Mouse (Mus musculus) spleen, postnatal 36 days (tissue): ENCODE measurements around the gene Tdrkh.

Experiments used
- DNase-seq, 2 experiments: peaks; one replicate each; pipeline ENCODE4 v3.0.0; 2022; ENCODE audit warnings: low spot score in 2 of 2, mixed read lengths in 1 of 2

Gene Tdrkh

DNA sequence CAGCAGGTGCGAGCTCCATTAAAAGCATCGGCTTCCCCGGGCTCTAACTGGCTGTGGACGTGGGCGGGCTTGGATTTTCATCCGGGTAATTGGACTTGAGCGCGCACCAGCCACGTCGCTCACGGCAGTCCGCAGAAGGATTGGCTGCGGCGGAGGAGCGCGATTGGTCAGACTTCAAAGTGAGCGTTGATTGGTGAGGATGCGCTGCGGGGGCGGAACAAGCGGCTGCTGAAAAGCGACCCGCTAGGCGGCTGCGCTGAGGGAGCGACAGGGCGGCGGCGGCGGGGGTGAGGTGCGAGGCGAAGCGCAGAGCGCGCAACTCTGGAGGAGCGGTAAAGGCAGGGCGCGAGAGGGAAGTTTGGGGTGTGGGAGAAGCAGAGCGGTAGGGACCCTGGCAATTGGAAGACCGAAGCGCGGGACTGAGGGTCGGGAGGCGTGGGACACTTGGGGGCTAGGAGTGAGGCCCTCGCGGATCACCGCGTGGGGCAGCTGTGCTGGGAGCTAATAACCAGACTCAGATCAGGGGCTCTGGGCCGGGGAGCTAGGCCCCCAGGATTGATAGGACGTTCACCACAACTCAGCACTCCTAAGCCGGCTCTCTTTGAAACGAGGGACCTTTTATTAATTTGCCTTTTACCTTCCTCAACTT, at the start of gene Tdrkh:
Tdrkh (plus strand) TSS at position 243 of the 649 bp plus-strand sequence.
- peak; percentile 90 for DNase-seq

DNA sequence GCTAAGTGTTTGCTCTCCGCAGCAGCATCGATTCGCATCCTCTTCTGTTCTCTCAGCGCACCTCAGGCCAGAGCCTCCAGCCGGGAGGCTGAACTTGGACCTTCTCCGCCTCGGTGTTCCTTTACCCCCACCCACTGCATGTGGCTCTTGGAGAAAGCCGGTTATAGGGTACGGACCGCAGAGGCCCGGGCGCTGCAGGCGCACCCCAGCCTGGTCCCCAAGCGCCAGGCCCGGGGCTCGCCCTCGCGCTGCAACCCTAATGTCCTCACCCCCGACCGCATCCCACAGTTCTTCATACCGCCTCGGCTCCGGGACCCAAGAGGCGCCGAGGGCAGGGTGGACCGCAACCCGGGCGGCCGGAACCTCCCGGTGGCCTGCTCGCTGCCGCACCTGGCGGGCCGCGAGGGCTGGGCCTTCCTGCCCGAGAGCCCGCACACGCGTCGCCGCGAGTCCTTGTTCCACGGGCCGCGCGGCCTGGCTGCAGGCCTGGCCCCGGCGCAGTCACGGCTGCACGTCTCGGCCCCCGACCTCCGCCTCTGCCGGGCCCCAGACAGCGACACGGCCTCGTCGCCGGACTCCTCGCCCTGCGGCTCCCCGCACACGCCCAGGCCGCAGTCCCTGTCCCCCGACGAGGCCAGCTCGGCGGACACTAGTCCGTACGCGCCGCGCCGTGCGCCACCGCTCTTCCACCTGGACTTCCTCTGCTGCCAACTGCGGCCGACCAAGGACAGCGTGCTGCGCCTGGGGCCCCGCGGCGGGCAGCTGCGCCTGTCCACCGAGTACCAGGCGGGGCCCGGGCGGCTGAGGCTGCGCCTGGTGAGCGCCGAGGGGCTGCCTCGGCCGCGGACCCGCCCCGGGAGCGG, 49.6 kb upstream of the Tdrkh start:
- no peak for DNase-seq

DNA sequence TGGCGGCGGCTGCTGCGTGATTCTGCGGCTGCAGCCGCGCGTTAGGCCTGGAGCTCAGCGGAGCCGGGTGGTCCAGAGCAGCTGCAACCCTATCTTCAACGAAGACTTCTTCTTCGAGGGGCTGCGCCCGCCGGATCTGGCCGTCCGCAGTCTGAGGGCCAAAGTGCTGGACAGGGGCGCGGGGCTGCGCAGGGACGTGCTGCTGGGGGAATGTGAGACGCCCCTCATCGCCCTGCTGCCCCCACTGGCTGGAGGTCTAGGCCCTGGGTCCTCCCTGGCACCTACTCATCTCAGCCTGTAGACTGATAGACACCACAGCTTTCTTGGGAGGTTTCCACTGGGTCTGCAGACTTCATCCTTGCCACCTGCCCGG, 48.9 kb upstream of the Tdrkh start:
- DNase-seq, result no peak

DNA sequence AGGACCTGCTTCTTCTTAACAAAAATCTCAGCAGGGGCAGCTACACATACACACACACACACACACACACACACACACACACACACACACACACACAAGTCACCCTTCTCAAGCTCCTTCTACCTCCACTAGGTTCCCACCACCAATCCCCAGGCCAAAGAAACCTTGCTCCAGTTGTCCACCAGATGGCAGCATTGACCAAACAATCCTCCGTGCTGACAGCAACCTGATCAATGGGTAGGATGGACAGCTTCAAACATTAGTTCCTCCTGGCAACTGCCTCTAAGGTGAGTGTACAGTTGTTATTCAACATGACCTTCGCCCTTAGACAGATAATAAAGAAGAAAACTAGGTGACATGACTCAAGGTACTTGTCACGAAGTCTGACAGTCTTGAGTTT, 46.3 kb upstream of the Tdrkh start:
- peak; percentile 42 to 50 for DNase-seq

DNA sequence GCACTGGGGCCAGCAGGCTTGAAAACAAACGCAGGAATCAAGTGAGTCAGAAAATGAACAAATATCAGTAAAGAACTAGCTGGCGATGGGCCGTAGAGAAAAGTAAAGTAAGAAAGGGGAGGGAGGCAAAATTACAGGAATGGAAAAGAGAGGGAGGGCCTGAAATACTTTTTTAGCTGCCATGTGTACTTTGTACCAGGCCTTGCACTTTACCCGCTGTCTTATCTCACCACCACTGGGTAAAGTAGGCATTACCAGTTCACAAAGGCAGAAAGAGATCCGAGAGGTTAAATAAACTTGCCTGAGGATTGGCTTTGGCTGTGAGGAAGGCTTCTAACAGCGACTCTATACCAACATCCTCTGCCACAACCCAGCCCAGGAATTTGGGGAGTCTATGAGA, 45.6 kb upstream of the Tdrkh start:
- DNase-seq, result no peak

DNA sequence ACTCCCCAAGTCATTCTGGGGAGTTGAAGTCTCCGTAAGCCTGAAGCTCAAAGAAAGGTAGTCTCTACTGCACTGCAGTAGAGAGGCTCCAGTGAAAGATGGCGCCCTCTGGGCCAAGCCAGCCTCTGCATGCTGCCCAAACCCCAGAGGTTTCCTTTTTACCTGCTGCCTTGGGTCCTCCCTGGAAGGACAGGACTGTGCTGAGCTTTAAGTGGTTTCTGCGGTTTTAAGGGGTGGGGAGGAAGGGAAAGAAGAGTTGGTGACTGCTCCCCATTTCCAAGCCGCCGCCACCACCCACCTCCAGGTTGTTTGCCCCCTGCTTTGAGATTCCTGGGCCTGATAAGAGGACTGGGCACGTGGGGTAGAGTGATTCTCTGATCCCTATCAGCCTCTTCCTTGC, 44.4 kb upstream of the Tdrkh start:
- no peak for DNase-seq

DNA sequence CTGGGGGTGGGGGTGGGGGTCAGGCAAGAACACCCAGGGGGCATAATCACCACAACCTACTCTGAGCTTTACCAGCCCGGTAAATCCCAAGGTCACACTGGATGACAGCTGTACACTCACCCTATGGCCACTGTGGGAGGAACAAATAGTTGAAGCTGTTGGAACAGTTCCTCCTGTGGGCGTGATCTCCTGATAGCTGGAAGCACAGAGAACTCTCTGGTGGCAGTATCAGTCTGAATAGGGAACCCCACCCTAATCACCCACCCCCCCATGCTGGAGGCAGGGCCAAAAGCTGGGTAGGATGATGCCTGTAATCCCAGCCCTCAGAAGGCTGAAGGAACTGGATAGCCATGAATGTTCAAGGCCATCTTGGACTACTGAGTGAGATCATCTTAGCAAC, 43.4 kb upstream of the Tdrkh start:
- DNase-seq, result no peak

DNA sequence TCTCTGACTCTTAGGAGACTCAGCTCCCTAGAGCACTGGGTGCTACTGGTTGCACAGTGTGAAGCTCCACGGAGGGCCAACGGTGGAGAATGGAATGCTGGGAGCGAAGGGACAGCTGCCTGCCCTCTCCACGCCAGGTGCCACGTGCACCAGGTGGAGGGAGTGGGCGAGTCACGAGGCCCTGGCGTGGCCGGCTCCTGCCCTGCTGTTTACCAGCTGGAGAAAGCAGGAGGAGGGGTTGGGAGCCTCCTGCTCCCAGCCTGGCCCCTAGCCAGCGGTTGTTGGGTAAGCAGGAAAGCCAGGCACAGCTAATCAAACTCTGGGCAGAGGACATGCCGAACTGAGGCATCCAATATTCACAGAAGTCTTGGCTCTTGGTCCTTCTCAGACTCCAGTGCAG, 41.4 kb upstream of the Tdrkh start:
- no peak for DNase-seq

DNA sequence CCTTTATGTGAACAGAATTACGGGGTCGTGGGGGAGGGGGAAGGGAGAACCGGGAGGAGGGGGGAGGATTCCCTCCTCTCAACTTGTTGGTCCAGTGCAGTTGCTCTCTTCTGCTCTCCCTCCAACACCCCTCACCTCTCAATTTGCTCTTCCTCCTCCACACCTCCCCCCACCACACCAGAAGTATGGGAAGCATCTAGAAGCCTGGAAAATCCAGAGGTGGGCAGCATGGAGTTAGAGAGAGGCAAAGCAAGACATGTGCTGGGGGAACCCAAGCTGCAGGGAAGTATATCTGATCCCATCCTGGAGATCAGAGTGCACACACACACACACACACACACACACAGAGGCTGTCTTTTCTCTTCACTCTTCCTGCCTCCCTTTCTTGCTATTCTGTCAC, 41.0 kb upstream of the Tdrkh start:
- no peak for DNase-seq

DNA sequence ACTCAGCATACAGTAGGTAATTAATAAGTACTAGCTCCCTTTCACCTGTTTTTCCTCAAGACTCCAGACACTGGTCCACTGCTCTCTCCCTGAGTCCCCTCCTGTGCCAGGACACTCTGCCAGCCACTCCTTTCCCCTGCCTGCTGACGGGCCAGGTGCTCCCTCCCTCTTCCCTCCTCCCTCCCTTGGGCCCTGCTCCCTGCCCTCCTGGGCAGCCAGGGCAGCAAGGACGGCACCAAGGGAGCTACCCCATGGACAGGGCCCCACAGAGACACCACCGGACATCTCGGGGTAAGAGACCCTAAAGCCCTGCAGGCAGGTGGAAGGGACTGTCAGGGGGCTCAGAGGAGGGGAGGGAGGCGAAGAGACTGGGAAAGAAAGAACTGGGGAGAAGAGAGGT, 40.4 kb upstream of the Tdrkh start, which contains the start of gene Rorc:
Rorc (plus strand) TSS at position 154 of the 400 bp plus-strand sequence.
- DNase-seq, result no peak

DNA sequence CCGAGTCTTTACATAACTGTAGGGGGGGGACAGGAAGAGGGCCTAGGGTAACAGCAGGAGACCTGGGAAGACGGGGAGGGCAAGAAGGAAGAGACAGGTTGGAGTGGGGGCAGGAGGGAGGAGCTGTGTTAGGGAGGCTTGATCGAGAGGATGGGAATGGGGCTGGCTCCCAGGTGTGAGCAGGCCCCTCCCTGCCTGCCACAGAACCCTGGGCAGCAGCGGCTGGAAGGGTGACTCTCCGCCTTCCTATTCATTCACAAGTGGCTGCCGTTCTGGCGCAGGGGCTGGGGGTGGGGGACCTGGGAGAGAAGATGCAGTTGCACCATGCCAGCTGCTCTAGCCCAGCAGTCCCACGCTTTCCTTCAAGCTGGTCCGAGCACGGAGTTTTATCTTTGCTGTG, 40.0 kb upstream of the Tdrkh start:
- no peak for DNase-seq

DNA sequence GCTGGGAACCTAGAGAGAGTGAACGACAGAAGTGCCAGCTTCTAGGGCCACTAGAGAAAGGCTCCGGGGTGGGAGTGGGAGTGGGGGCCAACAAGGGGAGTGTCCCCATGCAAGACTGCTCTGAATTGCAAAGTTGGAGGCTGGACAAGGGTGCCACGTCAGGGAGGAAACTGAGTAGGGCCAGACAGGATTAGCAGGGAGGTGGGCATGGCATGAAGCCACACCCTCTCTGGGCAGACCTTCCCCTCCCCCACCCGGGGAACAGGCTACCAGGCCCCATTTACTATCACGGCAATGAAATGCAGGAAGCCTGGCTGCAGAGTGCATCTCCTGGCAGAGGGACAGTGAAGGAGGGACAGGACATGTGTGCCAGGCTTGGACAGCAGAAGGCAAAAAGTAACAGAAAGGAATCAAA, 39.5 kb upstream of the Tdrkh start:
- DNase-seq, result no peak

DNA sequence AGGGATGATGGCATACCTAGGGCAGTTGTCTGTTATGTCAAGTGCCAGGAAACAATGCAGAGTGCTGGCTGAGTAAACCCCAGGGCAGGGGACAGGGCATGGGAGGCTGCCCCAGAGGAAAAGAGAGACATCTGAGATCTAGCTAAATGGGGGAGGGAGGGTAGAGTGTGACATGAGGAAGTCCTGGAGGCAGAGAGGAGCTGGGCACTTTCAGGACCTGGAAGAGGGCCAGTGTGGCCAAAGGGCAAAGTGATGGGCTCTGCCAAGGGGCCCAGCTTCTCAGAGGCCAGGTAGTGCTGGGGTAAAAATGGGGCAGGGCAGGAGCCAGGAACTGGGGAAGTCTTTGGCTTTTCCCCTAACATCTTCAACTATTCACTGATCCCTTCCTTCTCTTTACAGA, 38.4 kb upstream of the Tdrkh start:
- no peak for DNase-seq

DNA sequence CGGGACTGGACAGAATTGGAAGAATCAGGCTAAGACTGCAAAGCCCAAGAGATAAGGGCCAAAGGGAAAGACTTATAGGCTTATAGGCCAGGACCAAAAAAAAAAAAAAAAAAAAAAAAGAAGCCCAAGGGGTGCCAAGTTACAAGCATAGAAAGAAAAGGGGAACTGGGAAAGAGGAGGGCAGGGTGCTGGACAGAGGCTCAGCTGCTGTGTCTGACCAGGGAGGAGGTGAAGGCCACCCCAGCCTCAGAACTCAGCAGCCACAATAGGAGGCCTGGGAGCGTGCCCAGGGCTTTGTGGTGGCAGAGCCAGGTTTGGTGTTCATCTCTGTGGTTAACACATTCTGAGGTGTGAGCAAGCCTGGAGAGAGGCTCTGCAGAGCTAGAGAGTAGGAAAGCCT, 37.9 kb upstream of the Tdrkh start:
- no peak for DNase-seq

DNA sequence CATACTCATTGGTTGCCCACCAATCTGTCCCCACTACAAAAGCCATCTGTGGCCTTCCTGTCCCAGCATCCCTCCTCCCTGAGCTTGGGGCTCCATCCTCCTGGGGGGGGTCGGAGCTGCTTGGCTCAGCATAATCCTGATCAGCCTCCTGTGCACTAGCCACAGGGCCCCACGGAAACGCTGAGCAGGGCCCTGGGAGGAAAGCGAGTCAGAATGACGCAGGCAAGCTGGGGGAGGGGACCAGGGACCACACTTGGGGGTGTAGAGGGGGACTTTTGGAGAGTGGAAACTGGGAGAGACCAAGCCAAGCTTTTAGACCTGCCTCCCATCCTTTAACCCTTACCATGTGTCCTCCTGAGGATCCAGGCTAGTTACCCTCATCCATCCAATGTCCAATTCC, 37.2 kb upstream of the Tdrkh start:
- no peak for DNase-seq

DNA sequence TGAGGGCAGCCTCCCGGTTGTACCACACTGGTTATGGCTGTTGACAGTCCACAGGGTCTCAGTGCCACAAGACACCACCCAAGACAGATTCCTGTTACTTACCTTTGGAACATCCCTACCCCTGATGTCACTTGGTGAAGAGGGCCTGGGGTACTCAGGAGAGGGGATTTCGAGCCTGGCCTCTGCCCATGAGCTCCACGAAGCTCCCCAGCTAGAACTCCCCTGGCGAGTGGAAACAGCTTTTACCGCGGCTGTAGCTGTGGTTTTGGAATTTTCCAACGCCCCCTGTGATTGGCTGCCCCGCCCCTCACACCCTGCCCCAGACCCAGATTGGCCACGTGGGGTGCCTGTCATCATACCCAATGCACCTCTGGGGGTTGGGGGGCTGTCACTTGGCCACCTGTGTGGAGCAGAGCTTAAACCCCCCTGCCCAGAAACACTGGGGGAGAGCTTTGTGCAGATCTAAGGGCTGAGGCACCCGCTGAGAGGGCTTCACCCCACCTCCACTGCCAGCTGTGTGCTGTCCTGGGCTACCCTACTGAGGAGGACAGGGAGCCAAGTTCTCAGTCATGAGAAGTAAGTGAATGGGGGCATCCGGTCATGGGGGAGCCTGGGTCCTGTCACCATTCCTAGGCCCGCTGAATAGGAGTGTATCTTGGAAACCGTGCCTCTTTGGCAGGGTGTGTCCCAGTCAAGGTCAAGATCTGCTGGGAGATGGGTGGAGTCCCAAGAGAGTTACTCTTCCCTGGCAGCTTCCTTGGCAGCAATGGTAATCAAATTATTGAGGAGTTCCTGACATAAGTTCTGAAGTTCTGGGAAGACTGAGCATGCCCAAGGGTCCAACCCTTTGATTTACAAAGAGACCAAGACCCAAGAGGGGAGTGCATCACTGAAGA, 35.8 kb upstream of the Tdrkh start:
- DNase-seq, result no peak

DNA sequence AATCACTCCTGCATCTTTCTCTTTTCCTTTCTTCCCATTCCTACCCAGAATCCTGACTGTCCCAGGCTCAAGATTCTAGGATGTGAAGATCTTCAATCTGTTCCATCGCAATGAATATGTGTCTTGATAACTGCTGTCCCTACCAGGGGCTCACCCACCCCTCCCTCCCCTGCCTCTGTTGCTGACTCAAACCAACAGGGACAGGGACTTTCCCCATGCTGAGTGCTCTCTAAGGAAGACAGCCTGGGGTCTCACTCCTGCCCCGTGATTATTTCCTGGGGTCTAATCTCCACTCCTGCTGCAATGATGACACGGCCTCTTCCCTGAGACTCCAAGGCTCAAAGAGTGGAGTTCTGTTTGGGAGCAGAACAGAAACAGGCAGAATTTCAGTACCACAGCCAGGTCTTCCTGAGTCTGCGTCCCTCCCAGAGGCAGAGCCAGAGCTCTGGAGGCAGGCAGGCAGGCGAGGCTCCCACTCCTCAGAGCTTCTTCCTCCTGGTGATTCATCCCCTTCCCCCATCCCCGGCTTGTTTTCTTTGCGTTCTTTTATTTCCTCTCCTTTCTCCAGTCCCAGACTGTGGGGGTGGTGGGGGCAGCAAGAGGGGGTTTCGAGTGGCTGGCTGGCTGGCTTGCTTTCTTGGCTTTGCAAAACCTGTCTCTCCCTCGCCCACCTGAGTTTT, 33.1 kb upstream of the Tdrkh start:
- DNase-seq, result no peak

DNA sequence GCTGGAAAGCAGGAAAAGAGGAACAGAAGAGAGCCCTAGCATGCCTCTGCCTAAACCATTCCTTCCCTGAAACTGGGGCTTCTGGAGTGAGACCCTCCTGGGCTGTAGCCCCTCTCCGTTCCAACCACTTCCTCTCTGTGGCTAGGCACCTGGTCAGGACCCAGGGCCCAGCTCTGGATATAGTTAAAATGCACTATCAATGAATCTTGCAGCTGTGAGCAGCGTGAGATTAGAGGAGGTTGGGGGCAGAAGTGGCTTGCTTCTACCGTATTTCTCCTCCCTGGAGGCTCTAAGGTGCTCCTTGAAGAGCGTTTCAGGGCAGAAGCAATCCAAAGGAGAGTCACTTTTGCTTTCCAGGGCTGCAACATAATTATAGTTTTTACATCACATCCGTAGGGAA, 30.8 kb upstream of the Tdrkh start:
- no peak for DNase-seq

DNA sequence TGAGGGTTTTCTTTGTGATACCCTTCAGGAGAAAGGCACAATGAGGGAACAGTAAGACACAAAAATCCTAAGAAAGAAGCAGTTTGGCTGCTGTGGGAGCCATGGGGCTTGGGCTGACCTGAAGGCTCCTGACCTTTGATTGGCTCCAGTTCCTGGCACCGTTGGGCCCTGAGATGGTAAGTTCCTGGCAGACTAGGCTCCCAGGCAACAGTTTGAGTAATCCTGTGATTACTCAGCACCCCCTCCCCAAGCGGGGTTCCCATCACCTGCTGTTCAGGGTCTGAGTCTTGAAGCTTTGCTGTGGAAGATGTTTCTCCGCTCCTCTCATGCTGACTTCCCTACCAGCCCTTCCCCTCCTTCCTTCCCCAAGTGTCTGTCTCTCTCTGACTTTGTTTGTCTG, 29.6 kb upstream of the Tdrkh start:
- no peak for DNase-seq

DNA sequence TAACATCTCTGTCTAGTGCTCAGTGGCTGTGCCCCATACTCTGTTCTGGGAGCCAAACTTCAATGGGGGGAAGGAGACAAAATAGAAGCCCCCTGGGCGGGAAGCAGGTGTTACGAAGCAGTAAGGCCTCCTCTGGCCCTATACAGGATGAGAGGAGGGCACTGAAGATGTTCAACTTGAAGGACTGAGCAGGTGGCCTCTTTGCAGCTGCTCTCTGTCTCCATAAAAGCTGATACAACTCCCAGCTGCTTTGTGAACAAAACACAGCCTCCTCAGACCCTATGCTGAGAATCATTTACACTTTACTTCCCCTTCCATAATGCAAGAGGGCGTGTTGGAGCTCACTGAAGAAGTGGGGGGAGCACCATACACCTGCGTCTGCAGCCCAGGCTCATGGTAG, 26.4 kb upstream of the Tdrkh start:
- no peak for DNase-seq

DNA sequence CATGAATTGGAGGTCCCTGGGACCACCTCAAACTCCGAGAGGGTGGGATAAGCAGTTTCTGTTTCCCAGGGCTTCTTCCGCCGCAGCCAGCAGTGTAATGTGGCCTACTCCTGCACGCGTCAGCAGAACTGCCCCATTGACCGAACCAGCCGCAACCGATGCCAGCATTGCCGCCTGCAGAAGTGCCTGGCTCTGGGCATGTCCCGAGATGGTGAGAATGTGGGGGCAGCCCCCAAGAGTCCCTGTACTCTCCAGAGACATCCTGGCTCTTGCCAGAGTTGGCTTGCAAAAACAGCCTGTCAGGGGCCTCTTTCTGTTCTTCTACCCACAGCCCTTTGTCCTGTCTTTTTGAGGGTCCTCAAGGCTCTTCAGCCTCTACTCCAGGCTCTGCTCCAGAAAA, 25.7 kb upstream of the Tdrkh start:
- no peak for DNase-seq

DNA sequence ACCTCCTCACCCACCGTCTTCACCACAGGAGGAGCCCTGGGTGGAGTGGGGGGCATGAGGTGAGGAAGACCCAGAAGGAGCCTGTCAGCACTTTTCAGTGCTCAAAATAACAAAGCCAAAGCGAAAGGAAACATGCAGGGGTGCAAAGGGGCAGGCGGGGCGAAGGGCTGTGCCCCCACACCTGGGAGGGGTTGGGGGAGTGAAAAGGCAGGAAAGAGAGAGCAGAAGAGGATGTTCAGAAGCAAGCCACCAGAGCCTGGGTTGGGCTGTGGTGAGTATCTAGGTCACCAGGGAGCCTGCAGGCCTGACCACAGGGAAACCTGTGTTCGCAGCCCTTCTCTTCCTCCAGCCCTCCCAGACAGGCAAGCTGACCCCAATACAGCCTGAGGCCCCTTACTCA, 25.0 kb upstream of the Tdrkh start:
- DNase-seq, result peak in 1 of 2 experiments; percentile 4
